Comparison of ENCODE assay signal across 8 mouse cellular contexts in the genomic region with DNA sequence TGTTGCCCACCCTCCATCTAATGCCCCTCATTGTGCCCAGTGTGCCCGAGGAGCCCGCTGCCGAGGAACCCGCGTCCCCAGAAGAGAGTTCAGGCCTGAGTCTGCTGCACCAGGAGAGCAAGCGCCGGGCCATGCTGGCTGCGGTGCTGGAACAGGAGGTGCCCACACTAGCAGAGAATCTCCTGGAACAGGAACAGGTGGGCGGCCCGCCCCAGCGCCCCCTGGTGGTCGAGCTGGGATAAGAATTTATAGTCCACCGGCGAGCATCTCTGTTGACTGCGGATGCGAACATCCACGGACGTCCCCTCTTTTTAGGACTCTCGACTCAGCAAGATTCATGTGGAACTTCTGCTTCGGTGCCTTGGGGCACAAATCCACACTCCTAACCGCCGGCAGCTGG. TPM values are rescaled to one million over a fixed set of nuclear protein-coding genes. Genes with fewer than 3 reads are reported as not detected.
A peak's percentile ranks its signal among the peaks of the same experiment; 100 is the strongest.
DNase-seq lines count a peak whose midpoint lies in the region; ATAC-seq and TF ChIP-seq lines count a peak whose summit lies in the region.

No protein-coding gene starts in this region.

- peak overlapping the region; percentile 62 for H3K9ac ChIP-seq in heart, embryonic 14.5 days (ENCODE audit: low read length)
- H3K9ac ChIP-seq in kidney, postnatal 0 days (ENCODE audit: low read depth, low read length), result no peak overlapping the region
- no peak overlapping the region for H3K9ac ChIP-seq in liver, adult 2 months (ENCODE audit: low read depth, low read length)

- no peaks in the 10 kb centered on the region for H3K9me3 ChIP-seq in heart, embryonic 14.5 days (ENCODE audit: control insufficient read depth, low read length)
- no peaks in the 10 kb centered on the region for H3K9me3 ChIP-seq in kidney, postnatal 0 days (replicated peaks; ENCODE audit: low read length)

- peak overlapping the region; percentile 43 to 44 for H3K4me3 ChIP-seq in heart, embryonic 14.5 days (ENCODE audit: control insufficient read depth in 1 of 2, insufficient read depth in 1 of 2, low read depth in 1 of 2, low read length in 2 of 2)
- peak overlapping the region; percentile 28 for H3K4me3 ChIP-seq in kidney, postnatal 0 days (replicated peaks; ENCODE audit: low read depth, low read length)
- H3K4me3 ChIP-seq in liver, adult 2 months (ENCODE audit: insufficient read depth, low read depth, low read length), result no peak overlapping the region

- H3K4me1 ChIP-seq in heart, embryonic 14.5 days (ENCODE audit: control insufficient read depth in 2 of 2, insufficient read depth in 2 of 2, low read length in 2 of 2), result peaks cover 11 to 14% of the 10 kb centered on the region in 2 experiments
- H3K4me1 ChIP-seq in kidney, postnatal 0 days (replicated peaks; ENCODE audit: insufficient read depth, low read length), result peaks cover 9% of the 10 kb centered on the region; the same call in 1 of the 2 replicates
- no peaks in the 10 kb centered on the region for H3K4me1 ChIP-seq in liver, adult 2 months (ENCODE audit: control insufficient read depth, insufficient read depth, low read length)

- no peak overlapping the region for H3K27ac ChIP-seq in heart, embryonic 14.5 days (replicated peaks in 1 of 2; ENCODE audit: control insufficient read depth in 1 of 2, insufficient read depth in 1 of 2, low read depth in 2 of 2, low read length in 2 of 2)
- no peak overlapping the region for H3K27ac ChIP-seq in kidney, postnatal 0 days
- H3K27ac ChIP-seq in liver, adult 2 months (replicated peaks; ENCODE audit: insufficient read depth, low read depth, low read length), result no peak overlapping the region

- TF ChIP-seq CTCF in brain, embryonic 14.5 days (IDR thresholded peaks at IDR 0.05; ENCODE audit: borderline replicate concordance, extremely low read depth, insufficient read depth, insufficient read length), result peak; percentile 87
- peak; percentile 91 for TF ChIP-seq CTCF in kidney, postnatal 0 days (IDR thresholded peaks at IDR 0.05; ENCODE audit: low read depth)
- TF ChIP-seq CTCF in liver, adult 2 months (IDR thresholded peaks at IDR 0.05; ENCODE audit: low read depth, low read length), result peak; percentile 82

- peak overlapping the region; percentile 77 for H3K4me2 ChIP-seq in heart, embryonic 14.5 days (ENCODE audit: low read length)
- H3K4me2 ChIP-seq in kidney, postnatal 0 days (ENCODE audit: low read length), result peak overlapping the region; percentile 67

- no peak for TF ChIP-seq POLR2A in brain, embryonic 14.5 days (IDR thresholded peaks at IDR 0.05; ENCODE audit: borderline replicate concordance, extremely low read depth, insufficient read depth, insufficient read length, poor library complexity, severe bottlenecking)
- TF ChIP-seq POLR2A in liver, adult 2 months (IDR thresholded peaks at IDR 0.05; ENCODE audit: extremely low read depth, insufficient read depth, low read length), result no peak

- H3K27me3 ChIP-seq in heart, embryonic 14.5 days (ENCODE audit: control insufficient read depth, insufficient read depth, low read length), result peaks cover 76% of the 10 kb centered on the region
- no peaks in the 10 kb centered on the region for H3K27me3 ChIP-seq in kidney, postnatal 0 days (ENCODE audit: insufficient read depth, low read length)
- no peaks in the 10 kb centered on the region for H3K27me3 ChIP-seq in liver, adult 2 months (ENCODE audit: control insufficient read depth, insufficient read depth, low read length)

- H3K36me3 ChIP-seq in heart, embryonic 14.5 days (ENCODE audit: control insufficient read depth, insufficient read depth, low read length), result no peaks in the 10 kb centered on the region
- no peaks in the 10 kb centered on the region for H3K36me3 ChIP-seq in kidney, postnatal 0 days (ENCODE audit: insufficient read depth, low read length)
- H3K36me3 ChIP-seq in liver, adult 2 months (ENCODE audit: control insufficient read depth, insufficient read depth, low read length), result no peaks in the 10 kb centered on the region

- no peaks in the 10 kb centered on the region for H3K79me2 ChIP-seq in liver, adult 2 months (ENCODE audit: control insufficient read depth, insufficient read depth, low read length)

- peak; percentile 96 for DNase-seq in B cell, adult 2 months
- DNase-seq in brain, embryonic 14.5 days (ENCODE audit: low read depth), result peak; percentile 66
- peak; percentile 82 for DNase-seq in kidney, postnatal 0 days (ENCODE audit: low spot score)
- no peak for DNase-seq in liver, adult 2 months (ENCODE audit: extremely low read depth, low read depth, low spot score)
- DNase-seq in spleen, postnatal 36 days (ENCODE audit: low spot score in 2 of 2), result peak; percentile 68 to 73

- ATAC-seq in erythroid progenitor cell, adult 5-6 weeks (replicated peaks; ENCODE audit: low FRiP score, poor library complexity, severe bottlenecking), result peak; percentile 58
- no peak for ATAC-seq in heart, embryonic 14.5 days (ENCODE audit: insufficient number of reproducible peaks, insufficient read depth, low FRiP score, low read depth)
- 0 out of 2 replicates have a peak, but pooled peaks have one; percentile 18 for ATAC-seq in kidney, postnatal 0 days (replicated peaks; ENCODE audit: low FRiP score, low read depth)
- peak; percentile 74 for ATAC-seq in monocyte, adult 5-6 weeks (replicated peaks; ENCODE audit: insufficient number of reproducible peaks, low FRiP score, low TSS enrichment, poor library complexity, severe bottlenecking)

- WGBS in heart, embryonic 14.5 days, result 2% methylated on average over 22 of the region's 22 CpGs
- 4% methylated on average over 22 of the region's 22 CpGs for WGBS in kidney, postnatal 0 days
- 10% methylated on average over 22 of the region's 22 CpGs for WGBS in liver, adult 2 months

RNA-seq across cellular contexts. Expression of a gene that starts 10.0 kb away (rescaled TPM):
- polyA plus RNA-seq in brain, embryonic 14.5 days (2012; rRNA removed), result 2.1 and 2.4 TPM in 2 replicates
- 4.2 TPM in 1 of 2 replicates, not detected in the other for total RNA-seq in erythroid progenitor cell, adult 5-6 weeks (2015; ENCODE audit: low replicate concordance)
- total RNA-seq in erythroid progenitor cell, adult 5-6 weeks (2017; ENCODE audit: low replicate concordance), result 8.1 TPM in 1 of 2 replicates, not detected in the other
- 1.6 and 2.3 TPM in 2 replicates for polyA plus RNA-seq in heart, embryonic 14.5 days (2014; fragmentation: Nextera tagmentation; extraction: Ambion mirVana)
- 3.4 and 4.2 TPM in 2 replicates for polyA plus RNA-seq in kidney, postnatal 0 days (2015; fragmentation: Nextera tagmentation; extraction: Ambion mirVana)
- 0.94 and 1.3 TPM in 2 replicates for total RNA-seq in liver, adult 2 months (2014; rRNA removed)
- 0.76 and 0.80 TPM in 2 replicates for polyA plus RNA-seq in liver, adult 2 months (2012; rRNA removed)
- 0.87 to 12.3 TPM (median 3.8 TPM) in 3 replicates for total RNA-seq in monocyte, adult 5-6 weeks (2017)

RNA-seq across cellular contexts. Expression of a gene that starts 12.3 kb away (rescaled TPM):
- 1.5 and 2.6 TPM in 2 replicates for polyA plus RNA-seq in brain, embryonic 14.5 days (2012; rRNA removed)
- 0.84 TPM in 1 of 2 replicates, not detected in the other for total RNA-seq in erythroid progenitor cell, adult 5-6 weeks (2015; ENCODE audit: low replicate concordance)
- total RNA-seq in erythroid progenitor cell, adult 5-6 weeks (2017; ENCODE audit: low replicate concordance), result 1.8 TPM in 1 of 2 replicates, not detected in the other
- polyA plus RNA-seq in heart, embryonic 14.5 days (2014; fragmentation: Nextera tagmentation; extraction: Ambion mirVana), result 0.34 and 0.42 TPM in 2 replicates
- polyA plus RNA-seq in kidney, postnatal 0 days (2015; fragmentation: Nextera tagmentation; extraction: Ambion mirVana), result 2.5 and 2.8 TPM in 2 replicates
- total RNA-seq in liver, adult 2 months (2014; rRNA removed), result 4.2 and 5.1 TPM in 2 replicates
- polyA plus RNA-seq in liver, adult 2 months (2012; rRNA removed), result 2.9 and 5.3 TPM in 2 replicates
- total RNA-seq in monocyte, adult 5-6 weeks (2017), result 1.4 to 7.1 TPM (median 4.4 TPM) in 3 replicates

RNA-seq across cellular contexts. Expression of a gene that starts 27.0 kb away (rescaled TPM):
- 120 and 154 TPM in 2 replicates for polyA plus RNA-seq in brain, embryonic 14.5 days (2012; rRNA removed)
- 5.0 and 10.1 TPM in 2 replicates for total RNA-seq in erythroid progenitor cell, adult 5-6 weeks (2015; ENCODE audit: low replicate concordance)
- total RNA-seq in erythroid progenitor cell, adult 5-6 weeks (2017; ENCODE audit: low replicate concordance), result 9.8 and 11.3 TPM in 2 replicates
- 54.7 and 57.1 TPM in 2 replicates for polyA plus RNA-seq in heart, embryonic 14.5 days (2014; fragmentation: Nextera tagmentation; extraction: Ambion mirVana)
- polyA plus RNA-seq in kidney, postnatal 0 days (2015; fragmentation: Nextera tagmentation; extraction: Ambion mirVana), result 74.5 and 81.2 TPM in 2 replicates
- 22.7 and 29.7 TPM in 2 replicates for total RNA-seq in liver, adult 2 months (2014; rRNA removed)
- polyA plus RNA-seq in liver, adult 2 months (2012; rRNA removed), result 45.4 and 57.0 TPM in 2 replicates
- total RNA-seq in monocyte, adult 5-6 weeks (2017), result 13.8 to 25.7 TPM (median 19.1 TPM) in 3 replicates

RNA-seq across cellular contexts. Expression of a gene that starts 38.3 kb away (rescaled TPM):
- polyA plus RNA-seq in brain, embryonic 14.5 days (2012; rRNA removed), result 2.7 and 3.1 TPM in 2 replicates
- total RNA-seq in erythroid progenitor cell, adult 5-6 weeks (2015; ENCODE audit: low replicate concordance), result not detected in 2 replicates
- total RNA-seq in erythroid progenitor cell, adult 5-6 weeks (2017; ENCODE audit: low replicate concordance), result not detected in 2 replicates
- polyA plus RNA-seq in heart, embryonic 14.5 days (2014; fragmentation: Nextera tagmentation; extraction: Ambion mirVana), result 0.20 and 0.58 TPM in 2 replicates
- polyA plus RNA-seq in kidney, postnatal 0 days (2015; fragmentation: Nextera tagmentation; extraction: Ambion mirVana), result 0.11 and 0.54 TPM in 2 replicates
- not detected in 2 replicates for total RNA-seq in liver, adult 2 months (2014; rRNA removed)
- 0.07 TPM in 1 of 2 replicates, not detected in the other for polyA plus RNA-seq in liver, adult 2 months (2012; rRNA removed)
- total RNA-seq in monocyte, adult 5-6 weeks (2017), result not detected in 3 replicates

RNA-seq across cellular contexts. Expression of a gene that starts 38.7 kb away (rescaled TPM):
- 0.74 and 0.85 TPM in 2 replicates for polyA plus RNA-seq in brain, embryonic 14.5 days (2012; rRNA removed)
- total RNA-seq in erythroid progenitor cell, adult 5-6 weeks (2015; ENCODE audit: low replicate concordance), result not detected in 2 replicates
- not detected in 2 replicates for total RNA-seq in erythroid progenitor cell, adult 5-6 weeks (2017; ENCODE audit: low replicate concordance)
- 0.42 and 0.82 TPM in 2 replicates for polyA plus RNA-seq in heart, embryonic 14.5 days (2014; fragmentation: Nextera tagmentation; extraction: Ambion mirVana)
- polyA plus RNA-seq in kidney, postnatal 0 days (2015; fragmentation: Nextera tagmentation; extraction: Ambion mirVana), result 19.1 and 19.6 TPM in 2 replicates
- total RNA-seq in liver, adult 2 months (2014; rRNA removed), result not detected in 2 replicates
- polyA plus RNA-seq in liver, adult 2 months (2012; rRNA removed), result not detected in 2 replicates
- total RNA-seq in monocyte, adult 5-6 weeks (2017), result not detected in 3 replicates
